Mouse (Mus musculus) stomach, embryonic 16.5 days (tissue): Measurements from ENCODE around the gene Eva1b. TPM values are rescaled to one million over a fixed set of nuclear protein-coding genes. Genes with fewer than 3 reads are reported as not detected.
A peak's percentile ranks its signal among the peaks of the same experiment; 100 is the strongest.

Experiments
- ATAC-seq: fragments of 200-750 bp; cut with Nextera tagmentation; 2 replicates; pipeline ENCODE4 v1.8.0; 2017; ENCODE audit warnings: moderate number of reproducible peaks, moderate TSS enrichment; ENCODE audit not compliant: insufficient read depth, low FRiP score
- H3K27ac ChIP-seq: fragments of 300-500 bp; sonication (generic); 2 replicates; pipeline ENCODE4 v1.5.1; 2014; ENCODE audit warnings: low read length
- H3K27me3 ChIP-seq: fragments of 300-500 bp; sonication (generic); 2 replicates; pipeline ENCODE4 v1.6.1; 2014; ENCODE audit warnings: low read length, control low read depth, mixed read lengths; ENCODE audit not compliant: control insufficient read depth, insufficient read depth
- H3K36me3 ChIP-seq: fragments of 300-500 bp; sonication (generic); 2 replicates; pipeline ENCODE4 v1.6.1; 2014; ENCODE audit warnings: low read length; ENCODE audit not compliant: control insufficient read depth, insufficient read depth
- H3K4me1 ChIP-seq: fragments of 300-500 bp; sonication (generic); 2 replicates; pipeline ENCODE4 v1.6.1; 2014; ENCODE audit warnings: low read length, control low read depth, mixed read lengths; ENCODE audit not compliant: control insufficient read depth, insufficient read depth
- H3K4me2 ChIP-seq: fragments of 300-500 bp; sonication (generic); 2 replicates; pipeline ENCODE4 v1.6.1; 2014; ENCODE audit warnings: low read depth, low read length, mixed read lengths
- H3K4me3 ChIP-seq: fragments of 300-500 bp; sonication (generic); replicated peaks from 2 replicates; pipeline ENCODE4 v1.5.1; 2014; ENCODE audit warnings: mild to moderate bottlenecking, low read length
- H3K9ac ChIP-seq: fragments of 300-500 bp; sonication (generic); 2 replicates; pipeline ENCODE4 v1.6.1; 2014; ENCODE audit warnings: low read length
- H3K9me3 ChIP-seq: fragments of 300-500 bp; sonication (generic); replicated peaks from 2 replicates; pipeline ENCODE4 v1.6.1; 2016; ENCODE audit warnings: low read length, control low read depth; ENCODE audit not compliant: control insufficient read depth
- WGBS: fragments of 180-500 bp; shearing (Covaris S2); extraction: QIAGEN DNeasy Blood & Tissue Kit; methylation state at CpG from one replicate; pipeline ENCODE4 v1.1.7; 2014; 5-methylcytosine and 5-hydroxymethylcytosine counted together
- polyA plus RNA-seq: library from polyadenylated mRNA; unstranded; fragments of >200 nt; fragmentation: Nextera tagmentation; extraction: Ambion mirVana; gene quantifications from 2 replicates; pipeline ENCODE4 v1.2.1, GENCODE M21; 2015

The Eva1b gene
- polyA plus RNA-seq, 1 experiment from 2014 or later = 49.7 TPM

- Histone ChIP-seq H3K9ac (peak overlapping the region; percentile 87), H3K36me3 (no peaks in the 10 kb centered on the region), H3K9me3 (no peaks in the 10 kb centered on the region), H3K27me3 (no peaks in the 10 kb centered on the region), H3K4me3 (peak overlapping the region; percentile 62), H3K27ac (peak overlapping the region; percentile 96), H3K4me1 (peaks cover 29% of the 10 kb centered on the region), H3K4me2 (peak overlapping the region; percentile 81)
- no peak for ATAC-seq
- WGBS = 26% methylated on average over 42 of the region's 42 CpGs
Observed at GRCm38 (mm10) chr4:126149041-126149676, 1.6 kb downstream of the Eva1b start.

GRCm38 (mm10) chr4:126149798-126150197 lies 2.3 kb downstream of the Eva1b start:
- H3K4me1 ChIP-seq = peaks cover 29% of the 10 kb centered on the region
- peak overlapping the region; percentile 81 for H3K4me2 ChIP-seq
- 35% methylated on average over 10 of the region's 10 CpGs for WGBS
- H3K36me3 ChIP-seq = no peaks in the 10 kb centered on the region
- peak overlapping the region; percentile 87 for H3K9ac ChIP-seq
- ATAC-seq = no peak
- H3K9me3 ChIP-seq = no peaks in the 10 kb centered on the region
- H3K4me3 ChIP-seq = peak overlapping the region; percentile 62
- no peaks in the 10 kb centered on the region for H3K27me3 ChIP-seq
- H3K27ac ChIP-seq = peak overlapping the region; percentile 96

- H3K4me2 ChIP-seq = peak overlapping the region; percentile 81
- H3K9ac ChIP-seq = peak overlapping the region; percentile 43; the same call in 1 of the 2 replicates
- H3K9me3 ChIP-seq = no peaks in the 10 kb centered on the region
- no peaks in the 10 kb centered on the region for H3K36me3 ChIP-seq
- H3K4me3 ChIP-seq = peak overlapping the region; percentile 62
- H3K4me1 ChIP-seq = peaks cover 34% of the 10 kb centered on the region
- peak; percentile 77 for ATAC-seq
- H3K27ac ChIP-seq = peak overlapping the region; percentile 96
- WGBS = 31% methylated on average over 16 of the region's 16 CpGs
- H3K27me3 ChIP-seq = no peaks in the 10 kb centered on the region
Observed at GRCm38 (mm10) chr4:126150297-126150948, 2.9 kb downstream of the Eva1b start.

GRCm38 (mm10) chr4:126150949-126151320 lies 3.4 kb downstream of the Eva1b start:
- Histone ChIP-seq H3K36me3 (no peaks in the 10 kb centered on the region), H3K4me2 (peak overlapping the region; percentile 81), H3K4me1 (peaks cover 39% of the 10 kb centered on the region), H3K9me3 (no peaks in the 10 kb centered on the region), H3K4me3 (peak overlapping the region; percentile 62), H3K9ac (peak overlapping the region; percentile 43; the same call in 1 of the 2 replicates), H3K27ac (peak overlapping the region; percentile 96), H3K27me3 (no peaks in the 10 kb centered on the region)
- 55% methylated on average over 6 of the region's 6 CpGs for WGBS
- no peak for ATAC-seq

- H3K4me1 ChIP-seq = peaks cover 39% of the 10 kb centered on the region
- 0 out of 2 replicates have a peak, but pooled peaks cover 3% of the 10 kb centered on the region for H3K36me3 ChIP-seq
- ATAC-seq = no peak
- H3K4me3 ChIP-seq = no peak overlapping the region
- H3K27ac ChIP-seq = no peak overlapping the region
- H3K27me3 ChIP-seq = no peaks in the 10 kb centered on the region
- H3K9me3 ChIP-seq = no peaks in the 10 kb centered on the region
- H3K4me2 ChIP-seq = no peak overlapping the region
- no peak overlapping the region for H3K9ac ChIP-seq
- 85% methylated on average over 16 of the region's 16 CpGs for WGBS
Observed at GRCm38 (mm10) chr4:126151701-126152440, 4.3 kb downstream of the Eva1b start.

DNA sequence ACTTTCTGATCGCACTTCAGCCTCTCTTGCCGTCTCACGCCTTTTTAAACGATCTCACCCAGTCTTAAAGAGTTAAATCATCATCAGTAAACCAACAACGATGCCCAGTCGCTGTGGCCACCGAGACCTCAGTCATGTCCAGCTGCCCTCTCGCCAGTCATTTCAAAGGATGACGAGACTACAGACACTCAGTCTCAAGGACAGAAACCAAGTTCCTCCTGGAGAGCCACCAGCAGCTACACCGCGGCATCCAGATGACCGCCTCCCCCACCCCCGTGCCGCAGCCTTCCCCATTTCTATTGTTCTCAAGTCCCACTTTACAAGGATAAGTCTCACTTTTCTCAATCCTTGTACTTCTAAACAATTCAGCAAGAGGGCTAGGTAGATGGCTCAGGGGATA lies 5.3 kb downstream of the Eva1b start:
- no peak overlapping the region for H3K27ac ChIP-seq
- no peak overlapping the region for H3K9ac ChIP-seq
- no peak overlapping the region for H3K4me3 ChIP-seq
- peaks cover 35% of the 10 kb centered on the region for H3K4me1 ChIP-seq
- H3K4me2 ChIP-seq = no peak overlapping the region
- no peak for ATAC-seq
- 0 out of 2 replicates have a peak, but pooled peaks cover 3% of the 10 kb centered on the region for H3K36me3 ChIP-seq
- WGBS = 62% methylated on average over 14 of the region's 14 CpGs
- H3K9me3 ChIP-seq = no peaks in the 10 kb centered on the region
- H3K27me3 ChIP-seq = no peaks in the 10 kb centered on the region

DNA sequence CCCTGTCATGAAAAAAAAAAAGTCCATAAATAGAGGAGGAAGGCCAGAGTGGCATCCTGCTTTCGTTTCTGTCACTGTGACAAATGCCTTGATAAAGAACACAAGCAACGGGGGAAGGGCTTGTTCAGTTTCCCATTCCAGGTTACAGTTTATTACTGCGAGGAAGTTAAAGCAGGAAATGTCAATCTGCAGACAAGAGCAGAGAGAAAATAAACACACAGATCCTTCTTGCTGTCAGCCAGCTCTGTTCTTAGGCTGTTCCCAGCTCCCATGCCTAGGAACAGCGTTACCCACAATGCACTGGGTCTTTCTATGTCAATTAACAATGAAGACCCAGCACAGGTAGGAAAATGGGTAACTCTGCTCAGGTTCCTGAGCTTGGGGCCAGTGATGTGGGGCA lies 7.6 kb downstream of the Eva1b start:
- WGBS = 20% methylated on average over 4 of the region's 4 CpGs
- no peak overlapping the region for H3K9ac ChIP-seq
- ATAC-seq = no peak
- H3K9me3 ChIP-seq = no peaks in the 10 kb centered on the region
- peaks cover 20% of the 10 kb centered on the region for H3K4me1 ChIP-seq
- H3K4me2 ChIP-seq = no peak overlapping the region
- no peaks in the 10 kb centered on the region for H3K27me3 ChIP-seq
- H3K4me3 ChIP-seq = no peak overlapping the region
- 0 out of 2 replicates have a peak, but pooled peaks cover 3% of the 10 kb centered on the region for H3K36me3 ChIP-seq
- peak overlapping the region; percentile 83 for H3K27ac ChIP-seq

GRCm38 (mm10) chr4:126155869-126156268 lies 8.3 kb downstream of the Eva1b start:
- Histone ChIP-seq H3K9ac (peak overlapping the region; percentile 20; the same call in 1 of the 2 replicates), H3K4me3 (no peak overlapping the region), H3K27ac (peak overlapping the region; percentile 83), H3K4me2 (no peak overlapping the region), H3K36me3 (0 out of 2 replicates have a peak, but pooled peaks cover 3% of the 10 kb centered on the region), H3K4me1 (peaks cover 14% of the 10 kb centered on the region; the same call in 1 of the 2 replicates), H3K27me3 (no peaks in the 10 kb centered on the region), H3K9me3 (no peaks in the 10 kb centered on the region)
- WGBS = 13% methylated on average over 2 of the region's 2 CpGs
- peak; percentile 22; the same call in 1 of the 2 replicates for ATAC-seq
